In genomic region chr11:118095004-118095403, GRCm38 (mm10) we compare ENCODE assay signal across 16 mouse cellular contexts. TPM values are rescaled to one million over a fixed set of nuclear protein-coding genes. Genes with fewer than 3 reads are reported as not detected.
"Had no signal": no experiment of that assay in that cellular context is flagged by ENCODE, and none has a peak within 500 bp of the region (broad histone marks: within the 10 kb centered on the region; RNA-seq: fewer than 3 reads in every experiment).

No protein-coding gene starts in this region.

- H3K9ac ChIP-seq: lung, embryonic 14.5 days; midbrain, embryonic 13.5 days; midbrain, embryonic 15.5 days; neural tube, embryonic 12.5 days had no signal

- ATAC-seq: midbrain, embryonic 13.5 days; midbrain, embryonic 15.5 days had no signal

- H3K9me3 ChIP-seq: midbrain, embryonic 13.5 days; midbrain, embryonic 15.5 days; neural tube, embryonic 12.5 days had no signal

- H3K4me2 ChIP-seq: lung, embryonic 14.5 days; midbrain, embryonic 11.5 days; midbrain, embryonic 13.5 days; midbrain, embryonic 15.5 days; neural tube, embryonic 12.5 days had no signal

- H3K27ac ChIP-seq: midbrain, embryonic 13.5 days; midbrain, embryonic 15.5 days; neural tube, embryonic 12.5 days had no signal

- H3K27me3 ChIP-seq: midbrain, embryonic 13.5 days; midbrain, embryonic 15.5 days; neural tube, embryonic 12.5 days had no signal

- DNase-seq: lung, adult 18-20 months; lung, embryonic 14.5 days; lung, postnatal 10 days; lung, postnatal 4 days; right cerebral cortex, postnatal 25 days; right cerebral cortex, postnatal 4 days; spleen, adult 18-20 months; thymus, adult 18-20 months; thymus, postnatal 14 days; thymus, postnatal 36 days had no signal

- H3K4me3 ChIP-seq: megakaryocyte, embryonic 14.5 days; midbrain, embryonic 13.5 days; midbrain, embryonic 15.5 days; neural tube, embryonic 12.5 days had no signal

- H3K4me1 ChIP-seq: midbrain, embryonic 15.5 days; neural tube, embryonic 12.5 days had no signal

- H3K36me3 ChIP-seq: midbrain, embryonic 13.5 days; midbrain, embryonic 15.5 days; neural tube, embryonic 12.5 days had no signal

RNA-seq across cellular contexts. Expression of gene Dnah17, which starts 35.4 kb away (rescaled TPM):
- total RNA-seq: monocyte, adult 5-6 weeks had no signal
